Mouse (Mus musculus) adrenal gland, postnatal 10 days (tissue): ENCODE results near the gene Xcl1. TPM values are rescaled to one million over a fixed set of nuclear protein-coding genes. Genes with fewer than 3 reads are reported as not detected.

Source experiments
- DNase-seq: peaks from one replicate; pipeline ENCODE4 v3.0.0; 2021; ENCODE audit warnings: mixed read lengths
- total RNA-seq, 2 experiments: library from RNA; stranded (reverse); gene quantifications; 2 replicates each; pipeline ENCODE4 v1.2.3; 2021

Xcl1 gene
- total RNA-seq, 2 experiments from 2014 or later = not detected

GRCm38 (mm10) chr1:164900696-164901095 lies 34.6 kb downstream of the Xcl1 start:
- no peak for DNase-seq

DNA sequence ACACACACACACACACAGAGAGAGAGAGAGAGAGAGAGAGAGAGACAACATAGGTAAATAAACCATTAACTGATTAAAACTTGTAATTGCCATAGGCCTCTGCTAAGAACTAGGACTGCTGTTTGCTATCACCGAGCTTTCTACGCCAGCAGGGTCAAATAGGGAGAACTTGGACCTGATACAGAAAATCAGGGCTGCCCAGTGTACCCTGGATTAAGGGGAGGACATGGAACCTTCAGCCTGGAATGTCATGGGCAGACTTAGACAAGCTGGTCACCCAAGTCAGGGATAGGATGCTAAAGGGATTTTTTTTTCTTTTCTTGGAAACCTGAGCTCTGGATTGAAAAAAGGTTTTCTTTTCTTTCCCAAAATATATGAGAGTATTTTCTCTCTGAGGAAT lies 35.1 kb downstream of the Xcl1 start:
- peak; percentile 25 for DNase-seq

- peak; percentile 52 for DNase-seq
Measured at GRCm38 (mm10) chr1:164899506-164899905, 35.8 kb downstream of the Xcl1 start.

- DNase-seq = peak; percentile 82
Measured at GRCm38 (mm10) chr1:164898846-164899351, 36.4 kb downstream of the Xcl1 start.

DNA sequence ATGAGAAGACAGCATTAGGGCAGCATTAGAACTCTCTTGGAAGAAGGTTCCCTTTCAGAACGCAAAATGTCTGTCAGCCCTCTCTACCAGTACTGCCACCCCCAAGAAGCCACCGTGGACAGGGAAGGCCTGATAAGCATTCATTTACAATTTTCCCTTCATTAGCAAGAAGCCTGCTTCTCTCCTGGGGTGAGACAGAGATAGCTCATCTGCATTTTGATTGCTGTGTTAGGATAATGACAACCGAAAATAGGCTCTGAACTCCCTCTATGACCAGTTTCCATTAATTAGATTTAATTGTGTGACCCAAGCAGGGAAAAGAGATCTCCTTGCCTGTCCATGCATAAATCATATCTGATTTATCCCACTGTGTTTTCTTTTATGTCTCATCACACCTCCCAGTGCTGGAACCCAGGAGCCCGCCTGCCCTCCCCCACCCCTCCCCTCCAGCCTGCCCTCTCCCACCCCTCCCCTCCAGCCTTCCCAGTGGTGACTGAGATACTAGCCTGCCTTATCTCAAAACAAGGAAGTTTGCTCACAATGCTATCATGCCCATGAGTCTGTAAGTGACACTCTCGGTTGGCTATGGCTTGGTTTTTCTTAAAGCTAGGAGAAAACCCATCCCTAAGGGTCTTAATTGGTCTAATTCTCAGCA lies 38.0 kb downstream of the Xcl1 start:
- no peak for DNase-seq

GRCm38 (mm10) chr1:164896211-164897145 lies 38.8 kb downstream of the Xcl1 start:
- DNase-seq = peak; percentile 43

DNA sequence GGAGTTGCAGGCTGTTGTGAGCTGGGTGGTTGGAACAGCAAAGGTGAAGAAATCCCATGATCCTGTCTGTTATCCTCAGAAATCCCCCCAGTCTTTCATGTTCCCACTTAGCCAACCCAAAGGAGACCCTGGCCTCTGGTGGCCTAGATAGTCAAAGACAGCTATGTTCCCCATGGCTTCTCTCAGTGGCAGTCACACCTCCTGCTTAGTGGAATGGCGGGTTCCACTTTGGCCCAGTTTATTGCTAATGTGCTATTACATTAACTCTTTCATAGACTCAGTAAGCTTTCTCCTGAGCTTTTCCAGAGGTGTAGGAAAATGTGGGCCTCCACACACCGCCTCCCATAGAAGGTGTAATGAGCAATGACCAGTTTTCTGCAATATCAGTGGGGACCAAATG lies 39.5 kb downstream of the Xcl1 start:
- DNase-seq = no peak

DNA sequence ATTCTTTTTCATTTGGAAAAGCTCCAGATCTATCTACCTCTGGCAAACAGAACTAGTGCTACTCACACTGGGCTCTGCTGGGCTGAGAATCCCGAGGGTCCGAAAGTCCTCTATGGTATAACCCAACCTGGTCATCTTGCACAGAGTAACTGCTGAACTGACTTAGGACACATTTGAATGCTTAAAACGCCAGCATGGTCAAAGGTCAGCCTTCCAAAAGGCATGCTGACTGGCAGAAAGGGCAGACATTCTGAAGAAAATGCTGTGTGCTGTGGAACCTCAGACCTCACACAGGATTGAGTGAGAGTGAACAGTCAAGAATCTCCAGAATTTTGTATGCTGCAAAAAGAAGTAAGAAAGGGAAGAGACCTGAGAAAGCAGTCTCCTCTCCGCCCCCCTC lies 45.0 kb downstream of the Xcl1 start:
- no peak for DNase-seq

DNA sequence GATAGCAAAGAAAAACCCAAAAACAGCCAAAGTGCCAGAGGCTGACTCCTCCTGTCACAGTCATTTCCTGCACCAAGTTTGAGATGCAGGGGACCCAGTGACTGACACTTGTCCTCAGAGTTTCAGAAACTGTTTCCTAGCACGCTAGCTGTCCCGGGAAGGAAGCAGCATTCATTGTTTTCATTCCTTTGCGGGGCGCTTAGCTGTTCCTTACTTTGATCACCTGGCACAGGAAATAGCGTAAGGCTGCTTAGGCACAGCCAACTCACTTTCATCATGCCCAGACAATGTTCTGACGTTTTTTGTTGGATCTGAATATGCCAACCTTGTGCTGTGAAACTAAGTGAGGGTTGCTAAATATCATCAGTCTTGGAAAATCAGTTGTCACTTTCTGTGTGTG lies 46.8 kb downstream of the Xcl1 start:
- DNase-seq = no peak

- no peak for DNase-seq
Measured at GRCm38 (mm10) chr1:164887775-164888174, 47.6 kb downstream of the Xcl1 start.

DNA sequence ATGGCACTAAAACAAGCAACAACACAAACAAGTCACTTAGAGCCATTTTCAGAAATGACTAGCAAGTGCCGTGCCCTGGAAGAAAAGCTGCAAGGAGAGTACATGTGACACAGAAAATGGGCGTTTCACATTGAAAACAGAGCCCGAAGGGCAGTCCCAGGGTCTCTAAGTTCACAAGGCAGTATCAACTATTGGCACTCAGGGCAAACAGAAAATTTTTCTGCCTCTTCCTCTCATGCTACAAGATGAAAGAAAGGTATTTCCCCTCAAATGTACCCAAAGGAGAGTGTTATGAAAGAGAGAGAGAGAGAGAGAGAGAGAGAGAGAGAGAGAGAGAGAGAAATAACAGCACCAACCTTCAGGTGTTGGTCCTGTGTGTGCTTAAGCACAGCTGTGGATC lies 53.4 kb downstream of the Xcl1 start:
- DNase-seq = no peak

Other genes with a start within 250 kb of the Xcl1 start
- 10 to 100 TPM; 73.5 to 90.4 TPM for gene Dpt, start 138.9 kb downstream of the Xcl1 start, total RNA-seq
- not detected for gene Tbx19, start 225.2 kb upstream of the Xcl1 start, total RNA-seq